Mouse (Mus musculus): ENCODE measurements at regions not wholly inside any gene's neighbourhood (a gene's known extent, or its start where the extent isn't known, plus 50 kb on each side); places are given as distances from the start of the nearest gene placed in this dataset.

- no peak for DNase-seq
Observed at GRCm38 (mm10) chr16:93246825-93247224, 357.0 kb downstream of the Setd4 start.

GRCm38 (mm10) chr16:93245738-93246137, 358.1 kb downstream of the Setd4 start:
- no peak for DNase-seq

GRCm38 (mm10) chr16:93238898-93239297, 365.0 kb downstream of the Setd4 start:
- DNase-seq = no peak

- DNase-seq = no peak
Observed at GRCm38 (mm10) chr16:93238326-93238725, 365.5 kb downstream of the Setd4 start.

GRCm38 (mm10) chr16:93225644-93226043, 378.2 kb downstream of the Setd4 start:
- DNase-seq = no peak

GRCm38 (mm10) chr16:93225196-93225595, 378.7 kb downstream of the Setd4 start:
- DNase-seq = no peak

GRCm38 (mm10) chr16:93219731-93220130, 384.1 kb downstream of the Setd4 start:
- no peak for DNase-seq

GRCm38 (mm10) chr16:93218402-93218801, 385.5 kb downstream of the Setd4 start:
- no peak for DNase-seq

GRCm38 (mm10) chr16:93217600-93218226, 386.1 kb downstream of the Setd4 start:
- DNase-seq = no peak

GRCm38 (mm10) chr16:93215630-93216029, 388.2 kb downstream of the Setd4 start:
- no peak for DNase-seq

GRCm38 (mm10) chr16:93213618-93214017, 387.7 kb upstream of the Runx1 start:
- no peak for DNase-seq

GRCm38 (mm10) chr16:93207675-93208074, 381.7 kb upstream of the Runx1 start:
- DNase-seq = no peak

- no peak for DNase-seq
Observed at GRCm38 (mm10) chr16:93207217-93207616, 381.3 kb upstream of the Runx1 start.

- no peak for DNase-seq
Observed at GRCm38 (mm10) chr16:93206325-93206724, 380.4 kb upstream of the Runx1 start.

GRCm38 (mm10) chr16:93204601-93205000, 378.7 kb upstream of the Runx1 start:
- no peak for DNase-seq

- no peak for DNase-seq
Observed at GRCm38 (mm10) chr16:93202591-93202990, 376.6 kb upstream of the Runx1 start.

- no peak for DNase-seq
Observed at GRCm38 (mm10) chr16:93197300-93197699, 371.4 kb upstream of the Runx1 start.

- DNase-seq = no peak
Observed at GRCm38 (mm10) chr16:93193921-93194481, 368.1 kb upstream of the Runx1 start.

- DNase-seq = no peak
Observed at GRCm38 (mm10) chr16:93193263-93193662, 367.3 kb upstream of the Runx1 start.

GRCm38 (mm10) chr16:93192651-93193173, 366.8 kb upstream of the Runx1 start:
- no peak for DNase-seq

- DNase-seq = no peak
Observed at GRCm38 (mm10) chr16:93191174-93191573, 365.2 kb upstream of the Runx1 start.

GRCm38 (mm10) chr16:93190301-93190700, 364.4 kb upstream of the Runx1 start:
- DNase-seq = no peak

- DNase-seq = no peak
Observed at GRCm38 (mm10) chr16:93189875-93190274, 363.9 kb upstream of the Runx1 start.

GRCm38 (mm10) chr16:93189412-93189811, 363.5 kb upstream of the Runx1 start:
- no peak for DNase-seq

- DNase-seq = no peak
Observed at GRCm38 (mm10) chr16:93186554-93186953, 360.6 kb upstream of the Runx1 start.

Measured in kidney, adult 9 months (tissue).